Mouse (Mus musculus) megakaryocyte, embryonic 14.5 days (primary cell): Measurements from ENCODE around the gene Arhgap5. TPM values are rescaled to one million over a fixed set of nuclear protein-coding genes. Genes with fewer than 3 reads are reported as not detected.
"Not testable (repeated sequence)": the region's sequence is repeated elsewhere in the genome, so short reads cannot be mapped to it uniquely, and the experiment has no call there.

Experiments
- H3K27me3 ChIP-seq: replicated peaks from 2 replicates; pipeline ENCODE3; 2012; ENCODE audit warnings: inconsistent platforms
- H3K36me3 ChIP-seq: replicated peaks from 2 replicates; pipeline ENCODE3; 2012; ENCODE audit warnings: low read length, inconsistent platforms, mixed read lengths
- H3K4me1 ChIP-seq: 2 replicates; pipeline ENCODE4 v1.6.1; 2012; ENCODE audit warnings: inconsistent platforms
- H3K4me3 ChIP-seq: replicated peaks from 2 replicates; pipeline ENCODE3; 2012; ENCODE audit warnings: moderate library complexity, mild to moderate bottlenecking, inconsistent platforms
- H3K9me3 ChIP-seq: 2 replicates; pipeline ENCODE4 v1.6.1; 2012; ENCODE audit warnings: inconsistent platforms
- FLI1 ChIP-seq: IDR thresholded peaks from 2 replicates; pipeline ENCODE4 v1.6.1; 2012; ENCODE audit warnings: low read length, inconsistent platforms, mixed read lengths
- GATA1 ChIP-seq: IDR thresholded peaks from 3 replicates; pipeline ENCODE4 v1.6.1; 2012; ENCODE audit warnings: mixed read lengths, low read length, inconsistent platforms, borderline replicate concordance
- polyA plus RNA-seq: library from polyadenylated mRNA; stranded (reverse); fragments of >175 nt; gene quantifications from 2 replicates; pipeline ENCODE4 v1.2.3, GENCODE M21; 2012; ENCODE audit warnings: low replicate concordance; ENCODE audit not compliant: insufficient read depth

Arhgap5 gene
- polyA plus RNA-seq, 1 experiment = 0.50 TPM

DNA sequence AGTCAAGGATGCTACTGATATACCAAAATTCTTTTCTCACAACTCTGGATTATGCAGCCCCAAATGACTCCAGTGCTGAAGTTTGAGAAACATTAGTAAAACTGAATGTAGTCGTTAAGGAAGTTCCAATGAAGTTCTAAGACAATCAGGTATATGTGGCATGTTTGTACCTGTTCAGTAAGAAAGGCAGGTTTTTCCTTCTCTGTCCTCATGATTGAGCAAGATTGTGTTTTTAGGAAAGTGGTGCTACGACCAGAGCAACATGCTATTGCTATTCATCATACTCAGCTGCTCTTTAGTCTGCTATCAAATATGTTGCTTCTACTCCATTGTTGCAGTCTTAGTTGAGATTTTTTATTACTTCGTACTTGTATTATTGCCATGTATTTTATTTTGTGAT is 26.0 kb downstream of the Arhgap5 start:
- TF ChIP-seq GATA1 = no peak
- no peak for TF ChIP-seq FLI1
- Histone ChIP-seq H3K4me3 (no peak overlapping the region), H3K27me3 (no peaks in the 10 kb centered on the region), H3K4me1 (no peaks in the 10 kb centered on the region; the same call in 1 of the 2 replicates), H3K36me3 (no peaks in the 10 kb centered on the region), H3K9me3 (no peaks in the 10 kb centered on the region)

- Histone ChIP-seq H3K27me3 (no peaks in the 10 kb centered on the region), H3K36me3 (no peaks in the 10 kb centered on the region), H3K4me1 (peaks cover 7% of the 10 kb centered on the region; the same call in 1 of the 2 replicates), H3K9me3 (no peaks in the 10 kb centered on the region), H3K4me3 (no peak overlapping the region)
- no peak for TF ChIP-seq GATA1
- TF ChIP-seq FLI1 = no peak
These were observed 37.5 kb downstream of the Arhgap5 start for GRCm38 (mm10) chr12:52541294-52541693.

- H3K9me3 ChIP-seq = no peaks in the 10 kb centered on the region
- no peaks in the 10 kb centered on the region for H3K27me3 ChIP-seq
- no peaks in the 10 kb centered on the region for H3K36me3 ChIP-seq
- H3K4me1 ChIP-seq = no peaks in the 10 kb centered on the region; the same call in 1 of the 2 replicates
- H3K4me3 ChIP-seq = no peak overlapping the region
- TF ChIP-seq FLI1 (no peak), GATA1 (no peak)
These were observed 40.8 kb downstream of the Arhgap5 start for GRCm38 (mm10) chr12:52544532-52544931.

- Histone ChIP-seq H3K36me3 (peaks cover 15% of the 10 kb centered on the region), H3K4me1 (peaks cover 10% of the 10 kb centered on the region), H3K4me3 (no peak overlapping the region), H3K27me3 (no peaks in the 10 kb centered on the region), H3K9me3 (no peaks in the 10 kb centered on the region)
- no peak for TF ChIP-seq GATA1
- TF ChIP-seq FLI1 = no peak
These were observed 48.3 kb downstream of the Arhgap5 start for GRCm38 (mm10) chr12:52552085-52552484.

GRCm38 (mm10) chr12:52555188-52555876 is 51.6 kb downstream of the Arhgap5 start:
- Histone ChIP-seq H3K4me1 (peaks cover 10% of the 10 kb centered on the region), H3K27me3 (no peaks in the 10 kb centered on the region), H3K9me3 (no peaks in the 10 kb centered on the region), H3K4me3 (no peak overlapping the region), H3K36me3 (peaks cover 18% of the 10 kb centered on the region)
- TF ChIP-seq FLI1 (no peak), GATA1 (no peak)

DNA sequence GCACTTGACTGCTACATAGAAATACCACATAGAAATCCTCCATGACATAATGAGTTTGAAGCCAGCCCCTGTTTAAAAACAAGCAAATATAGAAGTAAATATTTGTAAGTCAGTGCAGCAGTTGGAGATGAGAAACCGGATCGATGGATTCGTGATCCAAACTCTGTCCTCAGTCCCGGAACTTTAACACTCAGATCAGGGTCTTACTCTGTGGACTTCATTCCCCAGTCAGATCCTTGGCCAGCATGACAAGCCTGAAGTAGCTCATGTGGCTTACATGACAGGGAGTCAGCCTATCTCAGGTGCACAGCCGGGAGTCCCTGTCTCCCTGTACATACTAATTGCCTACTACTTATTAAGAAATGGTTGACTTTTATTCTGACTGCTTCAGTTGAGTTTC is 61.9 kb downstream of the Arhgap5 start:
- Histone ChIP-seq H3K27me3 (no peaks in the 10 kb centered on the region), H3K36me3 (peaks cover 27% of the 10 kb centered on the region), H3K9me3 (no peaks in the 10 kb centered on the region), H3K4me1 (no peaks in the 10 kb centered on the region), H3K4me3 (no peak overlapping the region)
- TF ChIP-seq FLI1 = no peak
- TF ChIP-seq GATA1 = no peak

DNA sequence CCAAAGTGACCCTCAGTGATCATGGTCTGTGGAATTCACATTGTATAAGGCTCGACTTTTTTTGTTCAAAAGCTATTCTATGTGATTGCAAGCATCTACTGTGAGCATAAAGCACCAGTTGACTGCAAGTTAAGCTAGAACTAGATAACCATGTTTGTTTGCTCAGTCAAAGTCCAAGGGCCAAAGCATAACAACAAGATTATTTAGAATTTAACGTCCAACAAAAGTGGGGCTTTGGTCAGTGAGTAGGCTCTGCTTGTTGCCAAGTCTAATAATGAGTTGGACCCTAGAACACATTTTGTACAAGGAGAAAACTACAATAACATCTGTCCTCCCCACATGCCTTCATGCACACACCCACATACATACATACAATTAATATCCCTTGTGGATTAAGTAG is 69.6 kb downstream of the Arhgap5 start:
- Histone ChIP-seq H3K9me3 (no peaks in the 10 kb centered on the region), H3K4me1 (no peaks in the 10 kb centered on the region), H3K27me3 (no peaks in the 10 kb centered on the region), H3K36me3 (no peaks in the 10 kb centered on the region), H3K4me3 (no peak overlapping the region)
- TF ChIP-seq FLI1 (no peak), GATA1 (no peak)

GRCm38 (mm10) chr12:52586466-52586865 is 82.7 kb downstream of the Arhgap5 start:
- not testable (repeated sequence) for H3K36me3 ChIP-seq, H3K27me3 ChIP-seq, H3K9me3 ChIP-seq, H3K4me1 ChIP-seq, H3K4me3 ChIP-seq

GRCm38 (mm10) chr12:52587473-52588010 is 83.8 kb downstream of the Arhgap5 start:
- Histone ChIP-seq H3K36me3 (no peaks in the 10 kb centered on the region), H3K27me3 (no peaks in the 10 kb centered on the region), H3K4me1 (peaks cover 4% of the 10 kb centered on the region), H3K4me3 (no peak overlapping the region), H3K9me3 (peaks cover 2% of the 10 kb centered on the region; the same call in 1 of the 2 replicates)
- no peak for TF ChIP-seq FLI1
- TF ChIP-seq GATA1 = no peak

DNA sequence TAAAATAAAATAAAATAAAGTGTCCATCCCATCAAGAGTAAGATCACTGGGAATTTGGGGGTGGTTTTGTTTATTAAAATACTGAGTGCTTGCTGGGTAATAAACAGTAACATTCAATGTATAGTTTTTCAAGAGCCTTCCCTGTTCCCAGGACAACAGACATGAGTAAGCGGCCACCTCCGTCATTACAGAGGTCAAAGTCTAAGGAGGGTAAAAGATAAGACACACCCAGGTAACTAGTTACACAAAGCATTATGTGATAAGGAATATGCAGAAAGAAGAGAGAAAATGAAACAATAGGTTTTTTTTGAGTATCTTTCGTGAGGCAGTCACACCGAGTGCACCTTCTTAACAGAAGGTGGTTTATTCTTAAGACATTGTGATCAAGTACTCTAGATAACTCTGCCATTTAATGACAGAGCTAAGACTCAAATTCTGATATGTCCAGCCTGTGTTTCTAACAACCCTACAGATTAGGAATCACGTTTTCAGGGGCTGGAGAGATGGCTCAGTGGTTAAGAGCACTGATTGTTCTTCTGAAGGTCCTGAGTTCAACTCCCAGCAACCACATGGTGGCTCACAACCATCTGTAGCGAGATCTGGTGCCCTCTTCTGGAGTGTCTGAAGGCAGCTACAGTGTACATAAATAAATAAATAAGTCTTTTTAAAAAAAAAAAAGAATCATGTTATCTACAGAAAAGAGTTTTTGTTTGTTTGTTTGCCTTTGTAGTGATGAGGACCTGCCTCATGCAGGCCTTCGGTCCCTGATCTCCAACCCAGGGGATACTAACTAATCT is 91.8 kb downstream of the Arhgap5 start:
- no peaks in the 10 kb centered on the region; the same call in 1 of the 2 replicates for H3K4me1 ChIP-seq
- no peak overlapping the region for H3K4me3 ChIP-seq
- no peaks in the 10 kb centered on the region for H3K36me3 ChIP-seq
- peaks cover 21% of the 10 kb centered on the region for H3K9me3 ChIP-seq
- H3K27me3 ChIP-seq = no peaks in the 10 kb centered on the region
- TF ChIP-seq GATA1 (no peak), FLI1 (no peak)
